Mouse (Mus musculus): ENCODE data around the gene Tifa. TPM values are rescaled to one million over a fixed set of nuclear protein-coding genes. Genes with fewer than 3 reads are reported as not detected.
A peak's percentile ranks its signal among the peaks of the same experiment; 100 is the strongest.

Tifa gene
- polyA plus RNA-seq, 1 experiment from 2014 or later, result 3.6 TPM

DNA sequence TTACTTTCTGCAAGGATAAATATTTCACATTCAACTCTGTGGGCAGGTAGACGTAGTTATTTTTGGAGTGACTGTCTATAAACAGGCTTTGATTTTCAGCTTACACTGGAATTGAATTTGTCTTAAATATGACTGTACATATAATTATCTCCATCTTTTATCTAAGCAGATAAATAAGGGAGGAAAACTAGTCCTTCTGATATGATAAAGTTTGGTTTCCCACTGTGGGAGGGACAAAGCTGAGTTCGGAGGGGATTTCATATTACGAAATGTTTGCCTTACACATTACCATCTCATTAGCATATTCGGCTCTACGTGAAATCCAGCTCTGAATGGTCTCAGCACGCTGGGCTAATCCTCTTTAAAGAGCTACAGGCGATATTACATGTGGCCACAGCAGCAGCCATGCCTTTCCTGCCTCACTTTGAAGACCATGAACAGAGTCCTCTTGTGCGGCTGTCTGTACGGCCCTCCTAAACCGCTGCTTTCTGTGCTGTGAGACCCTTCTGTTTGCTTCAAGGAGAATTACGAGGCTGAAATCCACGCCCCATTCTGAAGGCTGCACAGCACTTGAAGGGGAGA lies 39.5 kb upstream of the Tifa start:
- Histone ChIP-seq H3K4me2 (ENCODE audit: low read length) (peak overlapping the region; percentile 53), H3K4me1 (ENCODE audit: control insufficient read depth in 2 of 2, insufficient read depth in 2 of 2, low read length in 2 of 2) (no peaks in the 10 kb centered on the region), H3K27me3 (ENCODE audit: control insufficient read depth, insufficient read depth, low read length) (peaks cover 48% of the 10 kb centered on the region), H3K36me3 (ENCODE audit: control insufficient read depth, insufficient read depth, low read length) (no peaks in the 10 kb centered on the region), H3K27ac (replicated peaks in 1 of 2; ENCODE audit: control insufficient read depth in 1 of 2, insufficient read depth in 1 of 2, low read depth in 2 of 2, low read length in 2 of 2) (no peak overlapping the region), H3K9me3 (ENCODE audit: control insufficient read depth, low read length) (no peaks in the 10 kb centered on the region), H3K4me3 (ENCODE audit: control insufficient read depth in 1 of 2, insufficient read depth in 1 of 2, low read depth in 1 of 2, low read length in 2 of 2) (0 out of 4 replicates have a peak overlapping the region, but pooled peaks of 1 of the 2 experiments have one; percentile 1), H3K9ac (ENCODE audit: low read length) (no peak overlapping the region)
- WGBS, result 22% methylated on average over 12 of the region's 12 CpGs
- ATAC-seq (ENCODE audit: insufficient number of reproducible peaks, insufficient read depth, low FRiP score, low read depth), result no peak

DNA sequence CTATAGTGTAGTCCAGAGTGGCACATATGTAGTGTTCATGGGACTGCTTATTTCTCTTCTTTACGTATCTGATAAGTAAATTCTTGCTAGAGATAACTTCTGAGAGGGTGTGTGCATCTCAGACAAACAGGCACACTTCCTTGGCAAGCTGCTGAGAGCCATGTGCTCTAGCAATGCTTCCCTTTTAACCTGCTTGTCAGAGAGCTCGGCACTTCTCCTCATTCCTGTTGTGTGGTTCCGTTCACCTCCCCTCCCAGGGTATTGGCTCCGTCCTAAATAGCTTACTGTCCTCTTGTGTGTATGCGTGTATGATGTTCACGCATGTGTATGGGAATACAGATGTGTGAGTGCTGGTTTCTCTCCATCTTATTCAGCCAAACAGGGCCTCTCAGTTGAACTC lies 33.1 kb upstream of the Tifa start:
- no peaks in the 10 kb centered on the region for H3K4me1 ChIP-seq (ENCODE audit: control insufficient read depth in 2 of 2, insufficient read depth in 2 of 2, low read length in 2 of 2)
- 67% methylated on average over 6 of the region's 6 CpGs for WGBS
- peaks cover 33% of the 10 kb centered on the region for H3K27me3 ChIP-seq (ENCODE audit: control insufficient read depth, insufficient read depth, low read length)

DNA sequence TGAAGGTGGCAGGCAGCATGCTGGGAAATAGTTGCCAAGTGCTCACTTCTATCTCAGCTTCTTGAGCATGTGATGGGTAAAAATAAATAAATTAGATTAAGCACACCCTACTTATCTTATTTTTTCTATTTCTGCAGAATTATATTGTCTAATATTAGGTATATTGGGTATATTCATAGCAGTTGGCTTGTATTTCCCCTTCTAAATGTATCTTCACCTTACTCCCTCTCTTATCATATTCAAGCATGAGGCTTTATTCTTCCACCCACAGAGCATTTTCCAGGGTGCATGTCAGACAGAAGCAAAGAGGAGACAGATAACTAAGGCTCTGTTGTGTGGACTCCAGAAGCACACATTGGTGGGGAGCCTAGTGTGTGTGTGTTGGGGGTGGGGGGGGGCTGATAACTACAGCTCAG lies 31.7 kb upstream of the Tifa start:
- H3K4me3 ChIP-seq (ENCODE audit: control insufficient read depth in 1 of 2, insufficient read depth in 1 of 2, low read depth in 1 of 2, low read length in 2 of 2), result no peak overlapping the region
- no peak overlapping the region for H3K27ac ChIP-seq (replicated peaks in 1 of 2; ENCODE audit: control insufficient read depth in 1 of 2, insufficient read depth in 1 of 2, low read depth in 2 of 2, low read length in 2 of 2)
- H3K9me3 ChIP-seq (ENCODE audit: control insufficient read depth, low read length), result no peaks in the 10 kb centered on the region
- H3K4me2 ChIP-seq (ENCODE audit: low read length), result no peak overlapping the region
- H3K9ac ChIP-seq (ENCODE audit: low read length), result no peak overlapping the region
- H3K27me3 ChIP-seq (ENCODE audit: control insufficient read depth, insufficient read depth, low read length), result peaks cover 33% of the 10 kb centered on the region
- no peaks in the 10 kb centered on the region for H3K4me1 ChIP-seq (ENCODE audit: control insufficient read depth in 2 of 2, insufficient read depth in 2 of 2, low read length in 2 of 2)
- H3K36me3 ChIP-seq (ENCODE audit: control insufficient read depth, insufficient read depth, low read length), result no peaks in the 10 kb centered on the region
- no peak for ATAC-seq (ENCODE audit: insufficient number of reproducible peaks, insufficient read depth, low FRiP score, low read depth)

More for the DNA sequence above, 33.1 kb upstream of the Tifa start:
- no peak overlapping the region for H3K27ac ChIP-seq (replicated peaks in 1 of 2; ENCODE audit: control insufficient read depth in 1 of 2, insufficient read depth in 1 of 2, low read depth in 2 of 2, low read length in 2 of 2)
- no peaks in the 10 kb centered on the region for H3K36me3 ChIP-seq (ENCODE audit: control insufficient read depth, insufficient read depth, low read length)
- H3K9me3 ChIP-seq (ENCODE audit: control insufficient read depth, low read length), result no peaks in the 10 kb centered on the region
- H3K4me2 ChIP-seq (ENCODE audit: low read length), result no peak overlapping the region
- H3K9ac ChIP-seq (ENCODE audit: low read length), result no peak overlapping the region
- H3K4me3 ChIP-seq (ENCODE audit: control insufficient read depth in 1 of 2, insufficient read depth in 1 of 2, low read depth in 1 of 2, low read length in 2 of 2), result no peak overlapping the region
- no peak for ATAC-seq (ENCODE audit: insufficient number of reproducible peaks, insufficient read depth, low FRiP score, low read depth)

DNA sequence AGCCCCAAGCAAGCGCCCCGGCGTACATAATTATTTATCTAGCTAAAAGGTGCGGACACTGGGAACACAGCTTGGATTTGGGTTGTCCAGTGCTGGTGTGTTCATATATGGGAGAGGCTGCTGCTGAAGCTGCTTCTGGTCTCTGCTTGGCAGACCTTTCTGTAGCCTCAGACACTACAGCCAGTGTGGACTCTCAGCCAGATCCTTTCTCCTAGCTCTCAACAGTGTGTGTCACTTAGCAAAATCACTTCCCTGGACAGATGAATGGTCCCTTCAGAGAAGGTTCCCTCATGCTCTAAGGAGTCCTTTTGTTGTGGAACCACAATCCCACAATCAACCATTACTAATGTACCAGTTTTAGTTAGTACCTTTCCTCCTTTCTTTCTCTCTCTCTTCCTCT lies 30.8 kb upstream of the Tifa start:
- H3K9me3 ChIP-seq (ENCODE audit: control insufficient read depth, low read length), result no peaks in the 10 kb centered on the region
- no peak for ATAC-seq (ENCODE audit: insufficient number of reproducible peaks, insufficient read depth, low FRiP score, low read depth)
- no peak overlapping the region for H3K27ac ChIP-seq (replicated peaks in 1 of 2; ENCODE audit: control insufficient read depth in 1 of 2, insufficient read depth in 1 of 2, low read depth in 2 of 2, low read length in 2 of 2)
- H3K4me1 ChIP-seq (ENCODE audit: control insufficient read depth in 2 of 2, insufficient read depth in 2 of 2, low read length in 2 of 2), result no peaks in the 10 kb centered on the region
- peaks cover 33% of the 10 kb centered on the region for H3K27me3 ChIP-seq (ENCODE audit: control insufficient read depth, insufficient read depth, low read length)
- H3K4me2 ChIP-seq (ENCODE audit: low read length), result no peak overlapping the region
- H3K36me3 ChIP-seq (ENCODE audit: control insufficient read depth, insufficient read depth, low read length), result no peaks in the 10 kb centered on the region
- no peak overlapping the region for H3K9ac ChIP-seq (ENCODE audit: low read length)
- no peak overlapping the region for H3K4me3 ChIP-seq (ENCODE audit: control insufficient read depth in 1 of 2, insufficient read depth in 1 of 2, low read depth in 1 of 2, low read length in 2 of 2)
- WGBS, result 82% methylated on average over 4 of the region's 4 CpGs

DNA sequence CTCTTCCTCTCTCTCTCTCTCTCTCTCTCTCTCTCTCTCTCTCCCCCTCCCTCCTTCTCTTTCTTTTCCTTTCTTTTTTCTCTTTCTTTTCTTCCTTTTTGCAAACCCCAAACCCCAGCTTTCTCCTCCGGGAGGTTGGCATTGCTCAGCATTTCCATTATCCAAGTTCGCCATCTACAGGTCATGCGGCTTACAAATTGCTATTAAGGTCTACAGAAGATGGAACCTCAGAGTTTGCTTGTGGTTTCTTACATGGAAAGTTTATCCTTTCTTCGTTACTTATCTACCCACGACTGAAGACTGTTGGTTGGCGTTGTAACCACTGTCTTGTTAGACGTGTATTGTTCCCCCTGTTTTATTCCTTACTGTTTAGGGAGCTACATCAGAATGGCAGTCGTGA lies 30.4 kb upstream of the Tifa start:
- Histone ChIP-seq H3K27me3 (ENCODE audit: control insufficient read depth, insufficient read depth, low read length) (peaks cover 33% of the 10 kb centered on the region), H3K27ac (replicated peaks in 1 of 2; ENCODE audit: control insufficient read depth in 1 of 2, insufficient read depth in 1 of 2, low read depth in 2 of 2, low read length in 2 of 2) (no peak overlapping the region), H3K4me2 (ENCODE audit: low read length) (no peak overlapping the region), H3K4me1 (ENCODE audit: control insufficient read depth in 2 of 2, insufficient read depth in 2 of 2, low read length in 2 of 2) (no peaks in the 10 kb centered on the region), H3K9me3 (ENCODE audit: control insufficient read depth, low read length) (no peaks in the 10 kb centered on the region), H3K9ac (ENCODE audit: low read length) (no peak overlapping the region), H3K36me3 (ENCODE audit: control insufficient read depth, insufficient read depth, low read length) (no peaks in the 10 kb centered on the region), H3K4me3 (ENCODE audit: control insufficient read depth in 1 of 2, insufficient read depth in 1 of 2, low read depth in 1 of 2, low read length in 2 of 2) (no peak overlapping the region)
- 23% methylated on average over 8 of the region's 8 CpGs for WGBS
- no peak for ATAC-seq (ENCODE audit: insufficient number of reproducible peaks, insufficient read depth, low FRiP score, low read depth)

DNA sequence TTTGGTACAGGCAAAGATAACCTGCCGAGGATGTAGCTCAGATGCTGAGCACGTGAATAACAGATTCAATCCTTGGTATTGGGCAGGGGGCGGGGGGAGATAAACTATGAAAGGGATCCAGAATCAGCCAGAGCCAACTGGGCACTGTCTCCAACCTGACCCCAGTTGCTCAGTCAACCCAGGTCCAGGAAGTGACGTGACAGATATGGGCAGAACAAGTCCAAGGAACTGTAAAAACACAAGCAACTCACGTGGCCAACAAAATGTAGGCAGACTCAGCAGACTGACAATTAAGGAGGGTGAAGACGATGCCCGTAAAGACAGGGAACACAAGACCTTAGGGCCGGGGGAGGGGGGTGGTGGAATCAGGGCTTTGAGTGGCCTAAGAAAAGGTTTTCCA lies 27.2 kb upstream of the Tifa start:
- WGBS, result 64% methylated on average over 8 of the region's 8 CpGs
- Histone ChIP-seq H3K9me3 (ENCODE audit: control insufficient read depth, low read length) (no peaks in the 10 kb centered on the region), H3K9ac (ENCODE audit: low read length) (no peak overlapping the region), H3K27ac (replicated peaks in 1 of 2; ENCODE audit: control insufficient read depth in 1 of 2, insufficient read depth in 1 of 2, low read depth in 2 of 2, low read length in 2 of 2) (no peak overlapping the region), H3K36me3 (ENCODE audit: control insufficient read depth, insufficient read depth, low read length) (no peaks in the 10 kb centered on the region), H3K4me3 (ENCODE audit: control insufficient read depth in 1 of 2, insufficient read depth in 1 of 2, low read depth in 1 of 2, low read length in 2 of 2) (no peak overlapping the region), H3K4me2 (ENCODE audit: low read length) (no peak overlapping the region), H3K4me1 (ENCODE audit: control insufficient read depth in 2 of 2, insufficient read depth in 2 of 2, low read length in 2 of 2) (no peaks in the 10 kb centered on the region), H3K27me3 (ENCODE audit: control insufficient read depth, insufficient read depth, low read length) (peaks cover 13% of the 10 kb centered on the region)
- ATAC-seq (ENCODE audit: insufficient number of reproducible peaks, insufficient read depth, low FRiP score, low read depth), result no peak

DNA sequence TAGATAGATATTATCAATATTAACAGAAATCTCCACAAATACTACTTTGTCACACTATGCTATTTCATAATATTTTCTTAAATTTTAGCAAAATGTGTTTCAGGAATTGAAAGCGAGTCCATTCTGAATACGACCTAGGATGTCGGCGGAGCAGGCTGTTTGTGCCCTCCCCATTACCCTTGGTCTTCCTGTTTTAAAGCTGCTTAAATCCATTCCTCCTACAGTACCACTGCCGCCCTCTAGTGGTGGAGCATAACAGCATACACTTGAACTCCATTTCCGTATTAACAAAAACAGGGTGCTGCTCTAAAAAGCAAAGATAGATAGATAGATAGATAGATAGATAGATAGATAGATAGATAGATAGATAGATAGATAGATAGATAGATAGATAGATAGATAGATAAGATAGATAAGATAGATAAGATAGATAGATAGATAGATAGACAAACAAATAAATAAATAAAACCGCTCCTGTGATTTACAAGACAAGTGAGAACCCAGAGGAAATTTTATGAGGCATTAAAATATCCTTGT lies 26.5 kb upstream of the Tifa start:
- no peaks in the 10 kb centered on the region for H3K4me1 ChIP-seq (ENCODE audit: control insufficient read depth in 2 of 2, insufficient read depth in 2 of 2, low read length in 2 of 2)
- no peak overlapping the region for H3K27ac ChIP-seq (replicated peaks in 1 of 2; ENCODE audit: control insufficient read depth in 1 of 2, insufficient read depth in 1 of 2, low read depth in 2 of 2, low read length in 2 of 2)
- 30% methylated on average over 7 of the region's 7 CpGs for WGBS
- peaks cover 13% of the 10 kb centered on the region for H3K27me3 ChIP-seq (ENCODE audit: control insufficient read depth, insufficient read depth, low read length)
- no peak overlapping the region for H3K4me3 ChIP-seq (ENCODE audit: control insufficient read depth in 1 of 2, insufficient read depth in 1 of 2, low read depth in 1 of 2, low read length in 2 of 2)
- H3K9ac ChIP-seq (ENCODE audit: low read length), result no peak overlapping the region
- no peak overlapping the region for H3K4me2 ChIP-seq (ENCODE audit: low read length)
- no peak for ATAC-seq (ENCODE audit: insufficient number of reproducible peaks, insufficient read depth, low FRiP score, low read depth)
- no peaks in the 10 kb centered on the region for H3K36me3 ChIP-seq (ENCODE audit: control insufficient read depth, insufficient read depth, low read length)
- no peaks in the 10 kb centered on the region for H3K9me3 ChIP-seq (ENCODE audit: control insufficient read depth, low read length)

DNA sequence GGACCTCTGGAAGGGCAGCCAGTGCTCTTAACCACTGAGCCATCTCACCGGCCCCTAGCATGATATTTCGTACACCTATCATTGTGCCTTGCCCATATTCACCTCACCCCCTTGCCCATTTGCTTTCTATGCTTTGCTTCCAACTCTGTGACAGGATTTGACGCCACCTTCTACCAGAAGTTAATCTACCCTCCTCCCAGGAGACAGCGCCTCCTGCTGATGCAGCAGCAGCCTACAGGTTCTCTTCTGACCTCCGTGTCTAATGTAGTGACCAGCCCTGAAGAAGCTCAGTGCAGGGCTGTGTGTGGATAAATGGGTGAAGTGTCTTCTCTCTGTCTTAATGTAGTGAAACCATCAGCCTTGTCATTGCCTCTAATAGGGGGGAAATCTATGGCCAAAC lies 25.1 kb upstream of the Tifa start:
- 53% methylated on average over 5 of the region's 5 CpGs for WGBS
- no peaks in the 10 kb centered on the region for H3K9me3 ChIP-seq (ENCODE audit: control insufficient read depth, low read length)

More for the DNA sequence above, 25.1 kb upstream of the Tifa start:
- H3K27ac ChIP-seq (replicated peaks in 1 of 2; ENCODE audit: control insufficient read depth in 1 of 2, insufficient read depth in 1 of 2, low read depth in 2 of 2, low read length in 2 of 2), result no peak overlapping the region
- H3K27me3 ChIP-seq (ENCODE audit: control insufficient read depth, insufficient read depth, low read length), result peaks cover 10% of the 10 kb centered on the region
- no peak overlapping the region for H3K4me3 ChIP-seq (ENCODE audit: control insufficient read depth in 1 of 2, insufficient read depth in 1 of 2, low read depth in 1 of 2, low read length in 2 of 2)
- H3K9ac ChIP-seq (ENCODE audit: low read length), result no peak overlapping the region
- no peak for ATAC-seq (ENCODE audit: insufficient number of reproducible peaks, insufficient read depth, low FRiP score, low read depth)
- H3K4me1 ChIP-seq (ENCODE audit: control insufficient read depth in 2 of 2, insufficient read depth in 2 of 2, low read length in 2 of 2), result no peaks in the 10 kb centered on the region
- H3K36me3 ChIP-seq (ENCODE audit: control insufficient read depth, insufficient read depth, low read length), result no peaks in the 10 kb centered on the region
- no peak overlapping the region for H3K4me2 ChIP-seq (ENCODE audit: low read length)
